Mouse (Mus musculus): ENCODE results near the gene Rpl11.
A peak's percentile ranks its signal among the peaks of the same experiment; 100 is the strongest.

Rpl11 gene

DNA sequence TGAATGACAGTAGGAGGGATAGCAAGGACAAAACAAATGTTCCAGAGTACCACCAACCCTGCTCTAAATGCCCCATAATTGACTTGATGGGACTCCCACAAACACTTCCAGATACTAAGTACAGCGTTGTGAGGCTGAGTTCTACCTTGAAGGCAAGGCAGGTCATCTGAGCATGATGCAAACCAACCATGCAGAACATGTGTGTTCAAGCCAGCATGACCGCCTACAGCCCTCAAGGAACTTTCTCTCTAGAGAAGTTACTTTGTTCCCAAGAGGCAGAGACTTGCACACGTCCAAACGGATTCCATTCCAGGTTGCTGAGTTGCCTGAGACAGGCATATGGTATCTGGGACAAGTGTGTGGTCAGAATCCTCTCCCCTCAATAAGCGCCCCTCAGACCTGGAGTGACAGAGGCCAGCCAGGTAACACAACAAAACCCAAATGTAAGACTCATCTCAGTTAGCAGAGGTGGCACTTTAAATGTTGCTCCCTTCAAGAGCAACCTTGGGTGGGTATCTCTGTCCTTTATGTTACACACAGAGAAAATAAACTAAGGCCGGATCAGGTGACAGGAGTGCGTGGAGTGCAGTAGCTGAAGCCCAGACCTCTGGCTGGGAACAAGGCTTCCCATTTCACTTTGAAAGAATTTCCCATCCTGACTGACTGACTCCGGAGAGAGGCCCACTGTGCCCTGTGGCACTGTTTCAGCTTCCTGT, 25.7 kb downstream of the Rpl11 start:
- DNase-seq (ENCODE audit: low spot score), result no peak

- no peak for DNase-seq (ENCODE audit: low spot score)
Observed at GRCm38 (mm10) chr4:136025350-136025749, 27.9 kb downstream of the Rpl11 start.

DNA sequence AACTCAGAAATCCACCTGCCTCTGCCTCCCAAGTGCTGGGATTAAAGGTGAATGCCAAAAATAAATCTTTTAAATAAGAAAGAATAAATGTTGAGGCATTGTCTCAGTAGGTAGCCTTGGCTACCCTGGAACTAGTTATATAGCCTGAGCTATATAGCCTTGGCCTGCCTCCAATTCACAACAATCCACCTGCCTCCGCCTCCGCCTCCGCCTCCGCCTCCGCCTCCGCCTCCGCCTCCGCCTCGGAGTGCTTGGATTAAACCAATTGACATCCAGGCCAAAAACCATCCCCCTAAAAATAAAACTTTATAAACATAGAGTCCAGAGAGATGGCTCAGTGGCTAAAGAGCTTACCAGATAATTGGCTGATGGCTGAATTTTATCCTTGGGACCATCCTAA, 30.3 kb downstream of the Rpl11 start:
- no peak for DNase-seq (ENCODE audit: low spot score)

DNA sequence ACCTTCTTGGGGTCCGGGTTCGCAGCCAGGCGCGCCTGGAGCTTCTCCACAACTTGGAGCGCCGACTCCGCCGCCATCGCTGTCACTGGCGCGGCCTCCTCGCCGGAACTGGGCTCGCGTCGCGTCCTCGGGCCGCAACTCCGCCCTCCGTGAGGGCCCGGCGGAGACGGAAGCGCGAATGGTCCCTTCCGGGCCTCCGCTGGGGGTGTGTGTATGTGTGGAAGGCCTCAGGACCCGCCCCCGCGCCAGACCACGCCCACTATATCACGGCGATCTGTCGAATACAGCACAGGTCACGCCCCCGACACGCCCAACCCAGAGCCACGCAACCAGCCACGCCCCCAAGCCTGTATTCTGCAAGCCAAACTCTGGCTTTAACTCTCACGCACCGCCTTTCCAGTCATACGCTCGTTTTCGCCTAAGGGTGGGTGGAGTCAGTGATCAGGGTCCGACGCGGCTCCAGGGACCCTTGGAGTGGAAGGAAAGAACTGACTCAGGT, 31.6 kb downstream of the Rpl11 start, which contains the start of gene Eloa:
TSS of gene Eloa (minus strand) at position 215 of the 499 bp plus-strand sequence.
- DNase-seq (ENCODE audit: low spot score), result peak; percentile 100

DNA sequence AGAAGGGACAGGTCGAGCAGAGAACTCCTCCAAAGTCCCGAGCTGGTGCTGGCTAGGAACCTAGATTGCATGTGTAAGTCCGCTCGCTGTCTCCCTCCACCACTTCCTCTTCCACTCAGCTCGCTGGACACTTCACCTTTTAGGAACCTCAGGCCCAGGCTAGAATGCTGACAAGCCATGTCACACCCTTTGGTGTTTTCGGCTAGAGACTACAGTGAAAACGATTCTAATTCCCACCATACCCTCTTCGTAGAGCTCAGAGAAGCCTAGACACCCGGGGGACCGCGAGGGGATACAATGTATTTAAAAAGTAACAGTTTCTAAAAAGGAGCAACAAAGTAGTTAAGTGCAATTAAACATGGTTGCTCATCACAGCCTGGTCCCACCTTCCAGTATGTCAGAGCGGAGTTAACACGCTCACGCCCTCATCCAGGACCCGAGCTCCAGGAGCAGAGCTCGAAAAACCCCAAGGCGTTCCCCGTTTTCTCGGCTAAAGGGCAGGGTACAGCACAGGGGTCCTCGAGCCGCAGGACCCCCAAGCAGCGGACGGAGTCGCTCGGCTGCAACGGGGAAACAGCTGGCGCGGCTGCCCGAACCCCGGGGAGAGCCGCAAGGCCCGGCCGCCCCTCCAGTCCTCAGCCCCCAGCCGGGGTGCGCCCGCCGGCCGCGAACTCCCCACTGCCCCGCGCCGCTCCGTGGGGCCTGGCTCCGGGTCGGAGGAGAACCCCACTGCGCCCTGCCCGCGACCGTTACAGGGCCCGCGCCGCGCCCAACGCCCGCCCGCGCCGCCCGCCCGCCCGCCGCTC, 32.3 kb downstream of the Rpl11 start:
- DNase-seq (ENCODE audit: low spot score), result peak; percentile 13

DNA sequence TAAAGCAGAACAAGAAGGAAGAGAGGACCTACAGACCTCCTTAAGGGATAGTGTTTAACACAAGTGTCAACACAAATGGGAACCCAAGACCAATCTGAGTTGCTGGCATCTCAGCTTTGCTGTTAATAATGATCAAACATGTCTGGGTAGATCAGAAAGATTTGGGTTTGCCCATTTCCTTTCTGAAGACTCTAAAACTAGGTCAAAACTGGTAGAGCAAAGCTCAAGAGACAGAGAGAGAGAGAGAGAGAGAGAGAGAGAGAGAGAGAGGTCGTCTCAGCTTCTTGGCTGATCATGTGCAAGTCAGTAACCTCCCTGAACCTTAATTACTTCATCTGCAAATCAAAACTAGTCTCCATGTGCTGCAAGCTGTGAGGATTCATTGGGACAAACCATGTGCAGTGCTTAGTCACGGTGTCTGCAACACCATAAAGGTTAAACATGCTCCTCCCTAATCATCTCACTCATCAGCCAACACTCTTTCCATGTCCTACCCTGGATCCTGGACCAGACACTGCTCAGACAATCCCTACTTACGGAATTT, 37.1 kb downstream of the Rpl11 start:
- DNase-seq (ENCODE audit: low spot score), result no peak

GRCm38 (mm10) chr4:136010586-136010985, 42.6 kb downstream of the Rpl11 start:
- no peak for DNase-seq (ENCODE audit: low spot score)

DNA sequence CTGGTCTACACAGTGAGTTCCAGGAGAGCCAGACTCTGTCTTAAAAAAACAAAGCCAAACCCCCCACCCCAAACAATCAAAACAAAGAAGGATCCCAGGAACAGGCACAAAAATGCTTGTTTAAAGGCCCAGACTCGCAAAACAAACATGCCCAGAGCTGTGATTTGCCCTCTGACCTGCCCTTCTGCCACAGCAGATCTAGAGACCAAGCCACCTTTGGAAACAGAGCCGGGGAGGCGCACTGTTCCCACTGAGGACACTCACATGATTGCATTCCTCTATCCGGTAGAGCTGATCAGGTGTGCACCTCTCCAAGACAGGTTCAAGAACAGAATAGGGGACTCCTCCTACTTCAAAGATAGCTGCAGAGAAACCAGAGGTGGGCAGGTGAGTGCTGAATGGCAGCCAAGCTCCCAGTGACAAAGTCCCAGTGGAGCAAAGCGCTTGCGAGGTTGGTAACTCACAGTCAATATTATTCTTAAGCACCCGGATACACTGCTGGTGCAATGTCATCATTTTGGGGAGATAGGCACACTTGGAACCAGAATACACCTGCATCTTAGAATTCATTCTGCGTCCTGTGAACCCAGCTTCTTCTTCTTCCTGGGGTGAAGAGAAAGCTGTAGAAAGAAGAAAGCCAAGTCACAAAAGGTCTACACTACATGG, 44.3 kb downstream of the Rpl11 start:
- no peak for DNase-seq (ENCODE audit: low spot score)

DNA sequence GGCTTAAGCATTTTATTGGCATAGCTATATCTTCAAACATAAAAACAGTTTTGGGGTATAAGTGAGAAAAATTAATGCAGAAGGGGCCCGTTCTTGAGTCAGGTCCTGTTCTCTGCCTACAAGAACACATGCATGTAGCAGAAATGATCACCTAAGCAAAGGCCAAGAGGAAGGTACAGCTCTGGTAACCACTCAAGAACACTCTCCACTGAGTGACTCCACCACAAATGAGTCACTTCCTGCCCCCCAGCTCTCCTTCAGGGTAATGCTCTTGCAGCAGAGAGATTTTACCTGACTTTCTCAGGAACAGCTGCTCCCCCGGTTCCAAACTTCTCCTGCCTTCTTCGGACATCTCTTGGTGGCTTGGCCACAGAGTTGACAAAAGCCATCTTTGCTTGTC, 46.4 kb downstream of the Rpl11 start:
- DNase-seq (ENCODE audit: low spot score), result peak; percentile 24

DNA sequence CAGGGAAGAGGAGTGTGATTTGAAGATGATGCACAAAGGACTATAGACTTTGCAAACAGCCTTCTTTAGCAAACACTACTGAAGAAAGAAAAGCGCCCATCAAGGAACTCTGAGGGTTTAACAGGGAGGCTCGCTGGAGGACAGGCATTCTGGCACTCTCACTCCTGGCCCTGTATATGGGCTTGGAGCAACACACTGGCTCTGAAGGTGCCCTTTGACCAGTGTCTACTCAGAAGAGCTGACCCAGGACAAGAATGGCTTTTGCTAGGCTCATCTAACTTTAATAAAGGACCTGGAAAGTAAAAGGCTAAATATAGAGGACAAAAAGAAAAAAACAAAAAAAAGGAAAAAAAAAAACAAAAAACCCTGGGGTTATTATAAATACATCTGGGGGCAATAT, 48.3 kb downstream of the Rpl11 start:
- no peak for DNase-seq (ENCODE audit: low spot score)

DNA sequence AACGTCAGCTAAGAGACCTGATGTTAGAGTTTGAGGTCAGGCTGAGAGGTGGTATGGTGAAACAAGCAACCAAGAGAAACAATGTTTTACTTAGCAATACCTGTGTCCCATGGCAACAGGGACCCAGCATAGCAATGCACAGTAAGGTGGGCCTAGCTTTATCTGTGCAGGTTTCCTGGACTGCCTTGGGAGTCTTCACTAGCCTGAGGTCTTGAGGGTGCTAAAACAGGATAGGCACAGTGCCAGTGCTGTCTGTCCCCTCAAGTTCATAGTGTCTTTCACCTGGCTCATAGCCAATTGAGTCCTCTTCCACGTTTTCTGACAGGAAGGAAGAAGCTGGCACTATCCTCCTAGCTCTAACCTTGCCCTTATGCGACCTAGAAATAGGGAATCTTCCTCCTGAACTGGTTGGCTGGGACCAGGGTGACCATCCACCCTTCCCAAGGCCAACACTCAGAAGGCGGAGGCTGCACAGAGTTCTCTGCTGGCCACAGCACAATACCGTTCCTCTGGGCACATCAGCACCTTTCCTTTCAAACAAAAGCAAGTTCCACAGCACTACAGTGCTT, 49.0 kb downstream of the Rpl11 start:
- no peak for DNase-seq (ENCODE audit: low spot score)

DNA sequence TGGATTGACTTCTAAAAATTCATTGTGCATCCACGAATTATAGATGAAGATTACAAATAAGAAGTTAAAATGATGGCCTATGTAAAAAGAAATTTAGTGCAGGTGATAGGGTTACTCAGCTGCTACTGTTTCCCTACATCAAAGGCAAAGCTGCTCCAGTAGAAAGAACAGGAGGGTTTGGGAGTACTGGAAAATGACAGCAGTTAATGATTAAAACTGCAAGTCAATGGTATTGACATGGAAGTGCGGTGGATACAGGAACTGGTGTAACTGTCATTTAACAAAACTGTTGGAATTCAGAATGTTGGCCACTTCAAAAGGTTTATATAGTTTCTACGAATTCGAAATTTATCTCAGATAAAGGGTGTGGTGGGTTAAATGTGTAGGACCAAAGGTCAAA, 58.1 kb downstream of the Rpl11 start:
- no peak for DNase-seq (ENCODE audit: low spot score)

DNA sequence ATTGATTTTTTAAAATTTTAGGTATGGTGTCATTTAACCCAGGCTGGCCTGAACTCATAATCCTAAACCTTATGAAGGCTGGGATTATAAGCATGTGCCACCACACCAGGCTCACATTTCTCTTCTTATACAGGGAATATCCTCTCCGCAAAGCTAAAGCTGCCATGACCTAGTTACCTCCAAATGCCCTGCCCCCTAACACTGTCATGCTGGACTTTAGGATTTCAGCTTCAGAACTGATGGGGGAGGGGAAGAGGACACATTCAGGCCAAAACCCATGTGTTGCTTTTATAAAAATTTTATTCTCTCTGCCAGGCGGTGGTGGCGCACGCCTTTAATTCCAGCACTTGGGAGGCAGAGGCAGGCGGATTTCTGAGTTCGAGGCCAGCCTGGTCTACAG, 59.3 kb downstream of the Rpl11 start:
- no peak for DNase-seq (ENCODE audit: low spot score)

GRCm38 (mm10) chr4:135987714-135988113, 65.5 kb downstream of the Rpl11 start:
- no peak for DNase-seq (ENCODE audit: low spot score)

DNA sequence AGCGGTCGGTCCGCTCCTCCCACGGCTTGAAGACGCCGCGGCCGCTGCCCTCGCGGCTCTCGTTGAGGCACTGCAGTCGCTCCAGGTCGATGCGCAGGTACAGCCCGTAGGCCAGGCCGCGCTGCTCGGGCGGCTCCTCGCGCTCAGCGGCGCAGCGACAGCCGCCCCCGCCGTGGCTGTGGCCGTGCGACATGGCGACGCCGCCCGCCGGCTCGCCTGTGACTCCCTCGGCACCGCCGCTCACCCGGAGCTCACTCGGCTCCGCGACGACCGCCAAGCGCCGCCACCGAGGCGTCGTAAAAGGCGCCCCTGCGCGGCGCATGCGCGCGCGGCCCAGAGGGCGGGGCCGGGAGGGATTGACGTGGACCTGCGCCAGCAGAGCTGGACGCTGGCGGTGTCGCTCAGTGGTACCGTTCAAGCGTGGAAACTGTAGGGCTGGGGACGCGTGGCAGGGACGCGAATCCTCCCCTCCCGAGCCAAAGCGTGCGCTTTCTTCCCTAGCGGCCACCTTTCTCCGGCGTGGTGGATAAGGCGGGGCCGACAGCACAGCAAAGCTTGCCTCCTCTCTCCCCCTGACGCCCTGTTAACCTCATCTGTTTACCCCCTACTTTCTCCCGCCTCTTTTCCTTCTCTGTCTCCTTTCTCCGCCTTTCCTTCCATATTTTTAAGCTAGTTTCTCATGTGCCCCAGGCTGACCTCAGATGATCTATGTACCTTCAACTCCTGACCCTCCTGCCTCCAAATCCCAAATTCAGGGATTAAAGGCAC, 66.1 kb downstream of the Rpl11 start, which contains the start of gene Pithd1:
TSS of gene Pithd1 (minus strand) at position 322 of the 768 bp plus-strand sequence.
- peak; percentile 96 for DNase-seq (ENCODE audit: low spot score)

GRCm38 (mm10) chr4:135986301-135986942, 66.8 kb downstream of the Rpl11 start:
- DNase-seq (ENCODE audit: low spot score), result no peak

DNA sequence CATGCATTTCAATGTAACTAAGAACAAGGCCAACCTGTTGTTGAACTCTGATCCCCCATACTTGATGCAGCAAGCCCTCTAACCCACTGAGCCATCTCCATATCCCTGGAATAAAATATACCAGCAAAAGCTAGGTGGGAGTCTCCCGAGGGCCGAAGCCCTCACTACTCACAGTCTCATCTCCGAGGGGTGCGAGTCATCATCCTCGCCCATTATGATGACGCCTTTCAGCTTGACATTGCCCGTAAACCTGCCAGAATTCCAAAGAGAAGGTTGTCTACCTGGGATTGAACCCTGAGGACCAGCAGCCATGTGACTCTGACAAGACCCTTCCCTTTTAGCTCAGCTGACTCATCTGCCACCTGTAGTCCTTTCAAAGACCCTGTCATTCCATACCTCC, 67.5 kb downstream of the Rpl11 start:
- DNase-seq (ENCODE audit: low spot score), result no peak

GRCm38 (mm10) chr4:135985193-135985592, 68.0 kb downstream of the Rpl11 start:
- DNase-seq (ENCODE audit: low spot score), result no peak

GRCm38 (mm10) chr4:135984556-135984955, 68.7 kb downstream of the Rpl11 start:
- DNase-seq (ENCODE audit: low spot score), result no peak

DNA sequence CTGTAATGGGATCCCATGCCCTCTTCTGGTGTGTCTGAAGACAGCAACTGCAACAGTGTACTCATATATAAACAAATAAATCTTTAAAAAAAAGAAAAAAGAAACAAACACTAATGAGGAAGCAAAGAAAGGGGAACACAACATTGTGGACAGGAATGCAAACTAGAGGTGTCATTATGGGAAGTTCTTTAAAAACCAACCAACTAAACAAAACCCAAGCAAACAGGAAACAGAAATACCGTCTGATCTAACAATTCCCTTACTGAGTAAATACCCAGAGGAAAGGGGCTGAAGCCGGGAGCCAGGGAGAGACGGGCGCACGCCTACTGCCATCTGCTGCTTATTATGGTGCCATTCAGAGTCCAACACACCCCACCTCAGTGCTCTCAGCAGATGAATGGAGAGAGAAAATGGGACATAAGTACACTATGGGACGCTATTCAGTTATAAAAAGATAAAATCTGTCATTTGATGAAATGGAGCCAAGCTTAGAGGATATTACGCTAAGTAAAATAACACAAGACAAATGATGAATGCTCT, 71.6 kb downstream of the Rpl11 start:
- DNase-seq (ENCODE audit: low spot score), result no peak
